Mouse (Mus musculus): ENCODE measurements at regions not wholly inside any gene's neighbourhood (a gene's known extent, or its start where the extent isn't known, plus 50 kb on each side); places are given as distances from the start of the nearest gene placed in this dataset.

GRCm38 (mm10) chr13:40509290-40509689 is 148.0 kb upstream of the Ofcc1 start:
- no peak for DNase-seq (ENCODE audit: low spot score in 2 of 2)

- DNase-seq (ENCODE audit: low spot score in 2 of 2) = no peak
Observed at GRCm38 (mm10) chr13:40480830-40481229, 119.6 kb upstream of the Ofcc1 start.

GRCm38 (mm10) chr13:40472683-40473082 is 111.4 kb upstream of the Ofcc1 start:
- no peak for DNase-seq (ENCODE audit: low spot score in 2 of 2)

- no peak for DNase-seq (ENCODE audit: low spot score in 2 of 2)
Observed at GRCm38 (mm10) chr13:40469162-40469561, 107.9 kb upstream of the Ofcc1 start.

- no peak for DNase-seq (ENCODE audit: low spot score in 2 of 2)
Observed at GRCm38 (mm10) chr13:40453360-40453759, 92.1 kb upstream of the Ofcc1 start.

- DNase-seq (ENCODE audit: low spot score in 2 of 2) = no peak
Observed at GRCm38 (mm10) chr13:40429831-40430230, 68.6 kb upstream of the Ofcc1 start.

GRCm38 (mm10) chr13:40423051-40423450 is 61.8 kb upstream of the Ofcc1 start:
- no peak for DNase-seq (ENCODE audit: low spot score in 2 of 2)

GRCm38 (mm10) chr13:40417856-40418255 is 56.6 kb upstream of the Ofcc1 start:
- no peak for DNase-seq (ENCODE audit: low spot score in 2 of 2)

GRCm38 (mm10) chr13:40413074-40413473 is 51.8 kb upstream of the Ofcc1 start:
- DNase-seq (ENCODE audit: low spot score in 2 of 2) = no peak
